Mouse (Mus musculus) lung, embryonic 14.5 days (tissue): ENCODE measurements around the gene P2ry12. TPM values are rescaled to one million over a fixed set of nuclear protein-coding genes. Genes with fewer than 3 reads are reported as not detected.

Source experiments
- ATAC-seq: fragments of 200-750 bp; cut with Nextera tagmentation; 2 replicates; pipeline ENCODE4 v1.8.0; 2017; ENCODE audit warnings: mild to moderate bottlenecking, moderate TSS enrichment, moderate library complexity; ENCODE audit not compliant: insufficient read depth
- DNase-seq: peaks from one replicate; pipeline ENCODE4 v3.0.0-alpha.2; 2015
- H3K27ac ChIP-seq: fragments of 300-500 bp; sonication (generic); 2 replicates; pipeline ENCODE4 v1.5.1; 2014; ENCODE audit warnings: low read depth, mild to moderate bottlenecking, moderate library complexity
- H3K27me3 ChIP-seq: fragments of 300-500 bp; sonication (generic); 2 replicates; pipeline ENCODE4 v1.6.1; 2014; ENCODE audit warnings: low read length, control low read depth; ENCODE audit not compliant: insufficient read depth
- H3K36me3 ChIP-seq: fragments of 300-500 bp; sonication (generic); 2 replicates; pipeline ENCODE4 v1.6.1; 2014; ENCODE audit warnings: control low read depth; ENCODE audit not compliant: insufficient read depth
- H3K4me1 ChIP-seq: fragments of 300-500 bp; sonication (generic); 2 replicates; pipeline ENCODE4 v1.6.1; 2014; ENCODE audit warnings: antibody characterized with exemption, control low read depth; ENCODE audit not compliant: insufficient read depth
- H3K4me2 ChIP-seq: fragments of 300-500 bp; sonication (generic); 2 replicates; pipeline ENCODE4 v1.6.1; 2014; ENCODE audit warnings: mild to moderate bottlenecking
- H3K4me3 ChIP-seq: fragments of 300-500 bp; sonication (generic); 2 replicates; pipeline ENCODE4 v1.5.1; 2014; ENCODE audit warnings: low read depth, low read length
- H3K9ac ChIP-seq: fragments of 300-500 bp; sonication (generic); 2 replicates; pipeline ENCODE4 v1.6.1; 2014
- H3K9me3 ChIP-seq: fragments of 300-500 bp; sonication (generic); 2 replicates; pipeline ENCODE4 v1.6.1; 2016; ENCODE audit warnings: low read depth, low read length, control low read depth
- CTCF ChIP-seq: IDR thresholded peaks from 2 replicates; pipeline ENCODE4 v1.5.1; 2016; ENCODE audit warnings: antibody characterized with exemption, low read depth
- WGBS: fragments of 180-500 bp; shearing (Covaris S2); extraction: QIAGEN DNeasy Blood & Tissue Kit; methylation state at CpG from one replicate; pipeline ENCODE4 v1.1.7; 2014; 5-methylcytosine and 5-hydroxymethylcytosine counted together
- polyA plus RNA-seq: library from polyadenylated mRNA; unstranded; fragments of >200 nt; fragmentation: Nextera tagmentation; extraction: Ambion mirVana; gene quantifications from 2 replicates; pipeline ENCODE4 v1.2.1, GENCODE M21; 2014

Gene P2ry12
- polyA plus RNA-seq, 1 experiment from 2014 or later = 2.6 TPM

GRCm38 (mm10) chr3:59230912-59231311 lies 31.8 kb downstream of the P2ry12 start:
- H3K27me3 ChIP-seq = no peaks in the 10 kb centered on the region
- H3K27ac ChIP-seq = peak overlapping the region; percentile 38; the same call in 1 of the 2 replicates
- no peak overlapping the region for H3K4me2 ChIP-seq
- no peak overlapping the region for H3K9ac ChIP-seq
- no peak for ATAC-seq
- TF ChIP-seq CTCF = no peak
- no peak overlapping the region for H3K4me3 ChIP-seq
- 0 out of 2 replicates have a peak, but pooled peaks cover 6% of the 10 kb centered on the region for H3K4me1 ChIP-seq
- peak; percentile 80 for DNase-seq
- no peaks in the 10 kb centered on the region for H3K9me3 ChIP-seq
- no peaks in the 10 kb centered on the region for H3K36me3 ChIP-seq
- WGBS = 40% methylated on average over 3 of the region's 3 CpGs

GRCm38 (mm10) chr3:59228730-59229551 lies 33.7 kb downstream of the P2ry12 start:
- peak overlapping the region; percentile 91 for H3K27ac ChIP-seq
- H3K4me1 ChIP-seq = 0 out of 2 replicates have a peak, but pooled peaks cover 6% of the 10 kb centered on the region
- no peak overlapping the region for H3K4me3 ChIP-seq
- H3K36me3 ChIP-seq = no peaks in the 10 kb centered on the region
- peak; percentile 89 for ATAC-seq
- no peak overlapping the region for H3K9ac ChIP-seq
- DNase-seq = peak; percentile 86
- H3K27me3 ChIP-seq = no peaks in the 10 kb centered on the region
- peak overlapping the region; percentile 41 for H3K4me2 ChIP-seq
- no peaks in the 10 kb centered on the region for H3K9me3 ChIP-seq
- TF ChIP-seq CTCF = no peak
- 29% methylated on average over 10 of the region's 10 CpGs for WGBS

- Histone ChIP-seq H3K9me3 (no peaks in the 10 kb centered on the region), H3K4me1 (0 out of 2 replicates have a peak, but pooled peaks cover 6% of the 10 kb centered on the region), H3K9ac (no peak overlapping the region), H3K4me3 (no peak overlapping the region), H3K27me3 (no peaks in the 10 kb centered on the region), H3K27ac (no peak overlapping the region), H3K36me3 (no peaks in the 10 kb centered on the region), H3K4me2 (no peak overlapping the region)
- WGBS = 94% methylated on average over 9 of the region's 9 CpGs
- ATAC-seq (no peak), DNase-seq (no peak)
- TF ChIP-seq CTCF = no peak
Observed at GRCm38 (mm10) chr3:59227696-59228095, 35.0 kb downstream of the P2ry12 start.

GRCm38 (mm10) chr3:59225411-59225810 lies 37.3 kb downstream of the P2ry12 start:
- Histone ChIP-seq H3K27ac (no peak overlapping the region), H3K4me1 (0 out of 2 replicates have a peak, but pooled peaks cover 3% of the 10 kb centered on the region)

GRCm38 (mm10) chr3:59222303-59222702 lies 40.4 kb downstream of the P2ry12 start:
- TF ChIP-seq CTCF = no peak
- no peak overlapping the region for H3K4me2 ChIP-seq
- no peak overlapping the region for H3K4me3 ChIP-seq
- no peaks in the 10 kb centered on the region for H3K27me3 ChIP-seq
- H3K36me3 ChIP-seq = no peaks in the 10 kb centered on the region
- H3K9me3 ChIP-seq = no peaks in the 10 kb centered on the region
- 83% methylated on average over 2 of the region's 2 CpGs for WGBS
- no peak overlapping the region for H3K27ac ChIP-seq
- no peak overlapping the region for H3K9ac ChIP-seq
- H3K4me1 ChIP-seq = no peaks in the 10 kb centered on the region
- ATAC-seq = no peak
- DNase-seq = no peak

More at GRCm38 (mm10) chr3:59225411-59225810, 37.3 kb downstream of the P2ry12 start:
- Histone ChIP-seq H3K9me3 (no peaks in the 10 kb centered on the region), H3K4me3 (no peak overlapping the region), H3K9ac (no peak overlapping the region), H3K27me3 (no peaks in the 10 kb centered on the region), H3K36me3 (no peaks in the 10 kb centered on the region), H3K4me2 (no peak overlapping the region)
- no peak for ATAC-seq
- DNase-seq = no peak
- TF ChIP-seq CTCF = no peak

- Histone ChIP-seq H3K27me3 (no peaks in the 10 kb centered on the region), H3K4me2 (no peak overlapping the region), H3K27ac (no peak overlapping the region), H3K9me3 (no peaks in the 10 kb centered on the region), H3K36me3 (no peaks in the 10 kb centered on the region), H3K4me1 (no peaks in the 10 kb centered on the region), H3K9ac (no peak overlapping the region), H3K4me3 (no peak overlapping the region)
- WGBS = 59% methylated on average over 2 of the region's 2 CpGs
- no peak for TF ChIP-seq CTCF
- DNase-seq (no peak), ATAC-seq (no peak)
Observed at GRCm38 (mm10) chr3:59219326-59219725, 43.3 kb downstream of the P2ry12 start.

GRCm38 (mm10) chr3:59217211-59217610 lies 45.5 kb downstream of the P2ry12 start:
- Histone ChIP-seq H3K4me3 (no peak overlapping the region), H3K4me2 (no peak overlapping the region), H3K9ac (no peak overlapping the region), H3K27ac (no peak overlapping the region), H3K4me1 (no peaks in the 10 kb centered on the region), H3K36me3 (no peaks in the 10 kb centered on the region), H3K27me3 (no peaks in the 10 kb centered on the region), H3K9me3 (no peaks in the 10 kb centered on the region)
- no peak for ATAC-seq
- DNase-seq = no peak
- no peak for TF ChIP-seq CTCF
- 82% methylated on average over 10 of the region's 10 CpGs for WGBS
